ENCODE assay signal across 18 mouse cellular contexts in the genomic region with DNA sequence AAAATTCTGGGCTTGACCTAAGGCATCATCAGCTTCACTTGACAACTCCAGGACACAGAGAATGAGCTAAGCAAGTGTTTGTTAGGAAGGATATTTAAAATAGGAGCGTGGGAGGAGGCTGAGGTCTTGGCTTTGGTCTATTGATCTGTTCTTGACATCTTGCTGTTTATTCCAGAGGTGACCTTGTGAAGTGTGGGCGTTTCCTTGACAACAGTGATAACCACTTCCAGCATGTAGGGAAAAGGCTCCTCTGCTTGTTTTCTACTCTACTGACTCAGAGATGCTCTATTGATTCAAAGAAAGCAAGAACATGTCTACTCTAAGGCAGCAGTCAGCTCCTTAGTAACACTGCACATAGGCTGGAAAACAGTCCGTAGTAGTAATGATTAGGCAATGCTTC.
A peak's percentile ranks its signal among the peaks of the same experiment; 100 is the strongest.
DNase-seq lines count a peak whose midpoint lies in the region; ATAC-seq lines count a peak whose summit lies in the region.
"Had no signal": no experiment of that assay in that cellular context is flagged by ENCODE, and none has a peak within 500 bp of the region (broad histone marks: within the 10 kb centered on the region; RNA-seq: fewer than 3 reads in every experiment).

No protein-coding gene starts in this region.

- ATAC-seq in forebrain, embryonic 14.5 days = no peak
- ATAC-seq in forebrain, embryonic 11.5 days (replicated peaks; ENCODE audit: low FRiP score) = no peak
- no peak for ATAC-seq in forebrain, embryonic 15.5 days (replicated peaks)
- no peak for ATAC-seq in neural tube, embryonic 13.5 days (ENCODE audit: low read depth)
- ATAC-seq: inflammation-experienced regulatory T-cells, adult 6 months; liver, embryonic 12.5 days; lung, postnatal 0 days had no signal

- H3K9me3 ChIP-seq in forebrain, embryonic 14.5 days (replicated peaks; ENCODE audit: control insufficient read depth, low read length) = no peaks in the 10 kb centered on the region
- H3K9me3 ChIP-seq in forebrain, embryonic 11.5 days (ENCODE audit: control insufficient read depth, low read length) = no peaks in the 10 kb centered on the region
- no peaks in the 10 kb centered on the region for H3K9me3 ChIP-seq in forebrain, embryonic 15.5 days
- H3K9me3 ChIP-seq in neural tube, embryonic 13.5 days = no peaks in the 10 kb centered on the region; the same call in 1 of the 2 replicates
- no peaks in the 10 kb centered on the region for H3K9me3 ChIP-seq in embryonic facial prominence, embryonic 10.5 days
- H3K9me3 ChIP-seq: liver, embryonic 12.5 days; stomach, embryonic 15.5 days had no signal

- no peaks in the 10 kb centered on the region for H3K36me3 ChIP-seq in forebrain, embryonic 14.5 days (ENCODE audit: control insufficient read depth, insufficient read depth, low read length)
- no peaks in the 10 kb centered on the region for H3K36me3 ChIP-seq in forebrain, embryonic 11.5 days (ENCODE audit: control insufficient read depth, insufficient read depth, low read length)
- H3K36me3 ChIP-seq in forebrain, embryonic 15.5 days = no peaks in the 10 kb centered on the region
- no peaks in the 10 kb centered on the region for H3K36me3 ChIP-seq in neural tube, embryonic 13.5 days
- no peaks in the 10 kb centered on the region for H3K36me3 ChIP-seq in embryonic facial prominence, embryonic 10.5 days (replicated peaks)
- H3K36me3 ChIP-seq: liver, embryonic 12.5 days; stomach, embryonic 15.5 days had no signal

- WGBS in forebrain, embryonic 14.5 days = 70% methylated on average over 3 of the region's 3 CpGs
- WGBS in forebrain, embryonic 11.5 days = 73% methylated on average over 3 of the region's 3 CpGs
- 65% methylated on average over 3 of the region's 3 CpGs for WGBS in forebrain, embryonic 15.5 days
- 43% methylated on average over 3 of the region's 3 CpGs for WGBS in neural tube, embryonic 13.5 days
- 69% methylated on average over 3 of the region's 3 CpGs for WGBS in embryonic facial prominence, embryonic 10.5 days

- peaks cover 3% of the 10 kb centered on the region; the same call in 1 of the 2 replicates for H3K4me1 ChIP-seq in forebrain, embryonic 14.5 days (ENCODE audit: control insufficient read depth, insufficient read depth, low read length)
- H3K4me1 ChIP-seq in forebrain, embryonic 11.5 days (replicated peaks; ENCODE audit: control insufficient read depth, insufficient read depth, low read length) = no peaks in the 10 kb centered on the region
- peaks cover 19% of the 10 kb centered on the region for H3K4me1 ChIP-seq in forebrain, embryonic 15.5 days
- peaks cover 39% of the 10 kb centered on the region for H3K4me1 ChIP-seq in neural tube, embryonic 13.5 days (replicated peaks)
- peaks cover 4% of the 10 kb centered on the region; the same call in 1 of the 2 replicates for H3K4me1 ChIP-seq in embryonic facial prominence, embryonic 10.5 days
- H3K4me1 ChIP-seq: liver, embryonic 12.5 days; stomach, embryonic 15.5 days had no signal

- peak overlapping the region; percentile 44; the same call in 1 of the 2 replicates for H3K27ac ChIP-seq in forebrain, embryonic 14.5 days (ENCODE audit: low read depth, low read length)
- H3K27ac ChIP-seq in forebrain, embryonic 11.5 days (ENCODE audit: low read depth, low read length) = no peak overlapping the region
- H3K27ac ChIP-seq in forebrain, embryonic 15.5 days (replicated peaks) = peak overlapping the region; percentile 76; the same call in 1 of the 2 replicates
- H3K27ac ChIP-seq in neural tube, embryonic 13.5 days (replicated peaks) = peak overlapping the region; percentile 85
- no peak overlapping the region for H3K27ac ChIP-seq in embryonic facial prominence, embryonic 10.5 days (replicated peaks)
- H3K27ac ChIP-seq: kidney, postnatal 0 days; liver, embryonic 12.5 days; stomach, embryonic 15.5 days had no signal

- H3K27me3 ChIP-seq in forebrain, embryonic 14.5 days (replicated peaks; ENCODE audit: control insufficient read depth, insufficient read depth, low read length) = no peaks in the 10 kb centered on the region
- no peaks in the 10 kb centered on the region for H3K27me3 ChIP-seq in forebrain, embryonic 11.5 days (ENCODE audit: control insufficient read depth, insufficient read depth, low read length)
- no peaks in the 10 kb centered on the region for H3K27me3 ChIP-seq in forebrain, embryonic 15.5 days
- no peaks in the 10 kb centered on the region for H3K27me3 ChIP-seq in neural tube, embryonic 13.5 days
- peaks cover 4% of the 10 kb centered on the region; the same call in 1 of the 2 replicates for H3K27me3 ChIP-seq in embryonic facial prominence, embryonic 10.5 days (replicated peaks; ENCODE audit: low read depth, poor library complexity, severe bottlenecking)
- H3K27me3 ChIP-seq: liver, embryonic 12.5 days; stomach, embryonic 15.5 days had no signal

- no peak for DNase-seq in forebrain, embryonic 14.5 days (ENCODE audit: low spot score)
- no peak for DNase-seq in forebrain, embryonic 11.5 days (ENCODE audit: low spot score)
- DNase-seq in mesoderm, embryonic 11.5 days (ENCODE audit: low read depth, low spot score) = peak; percentile 4
- no peak for DNase-seq in embryonic facial prominence, embryonic 10.5 days (ENCODE audit: low spot score)
- DNase-seq in urinary bladder, postnatal 36 days (ENCODE audit: low spot score in 2 of 2) = no peak
- DNase-seq in adrenal gland, adult 2 months = no peak
- DNase-seq: adrenal gland, postnatal 25 days; B cell, adult 2 months; cerebellum, postnatal 36 days; heart, adult 11 months; layer of hippocampus, adult 9-11 months had no signal

- H3K4me3 ChIP-seq in forebrain, embryonic 14.5 days (ENCODE audit: low read depth, low read length) = no peak overlapping the region
- H3K4me3 ChIP-seq in forebrain, embryonic 11.5 days (ENCODE audit: low read depth, low read length) = no peak overlapping the region
- H3K4me3 ChIP-seq in forebrain, embryonic 15.5 days = no peak overlapping the region
- no peak overlapping the region for H3K4me3 ChIP-seq in neural tube, embryonic 13.5 days
- H3K4me3 ChIP-seq in embryonic facial prominence, embryonic 10.5 days = no peak overlapping the region
- H3K4me3 ChIP-seq: liver, embryonic 12.5 days; stomach, embryonic 15.5 days had no signal

- no peak overlapping the region for H3K9ac ChIP-seq in forebrain, embryonic 14.5 days (ENCODE audit: low read length)
- H3K9ac ChIP-seq in forebrain, embryonic 11.5 days (ENCODE audit: low read length) = no peak overlapping the region
- no peak overlapping the region for H3K9ac ChIP-seq in forebrain, embryonic 15.5 days (replicated peaks)
- no peak overlapping the region for H3K9ac ChIP-seq in neural tube, embryonic 13.5 days
- H3K9ac ChIP-seq: liver, embryonic 12.5 days; stomach, embryonic 15.5 days had no signal

- no peak overlapping the region for H3K4me2 ChIP-seq in forebrain, embryonic 14.5 days (ENCODE audit: low read length)
- no peak overlapping the region for H3K4me2 ChIP-seq in forebrain, embryonic 11.5 days (ENCODE audit: low read depth, low read length, severe bottlenecking)
- no peak overlapping the region for H3K4me2 ChIP-seq in forebrain, embryonic 15.5 days (replicated peaks)
- no peak overlapping the region for H3K4me2 ChIP-seq in neural tube, embryonic 13.5 days
- H3K4me2 ChIP-seq: liver, embryonic 12.5 days; stomach, embryonic 15.5 days had no signal

Comparison
In these comparisons a context has a peak if more than half of its experiments do, and no peak if none do; other contexts are left out.
1. H3K27ac ChIP-seq: peak in forebrain, embryonic 14.5 days (single experiment), forebrain, embryonic 15.5 days (single experiment) and neural tube, embryonic 13.5 days (single experiment); none in forebrain, embryonic 11.5 days (single experiment) and embryonic facial prominence, embryonic 10.5 days (single experiment).